Mouse (Mus musculus): ENCODE data around the gene Tkfc. TPM values are rescaled to one million over a fixed set of nuclear protein-coding genes. Genes with fewer than 3 reads are reported as not detected.

Gene Tkfc
- total and polyA plus RNA-seq, 2 experiments from 2014 or later: 12.8 to 22.7 TPM

- peak; percentile 7 for ATAC-seq
- H3K27me3 ChIP-seq (ENCODE audit: insufficient read depth, low read length): no peaks in the 10 kb centered on the region
- TF ChIP-seq CTCF (IDR thresholded peaks at IDR 0.05; ENCODE audit: low read depth): no peak
- H3K9me3 ChIP-seq (ENCODE audit: low read length): no peaks in the 10 kb centered on the region
- peak overlapping the region; percentile 54 for H3K9ac ChIP-seq
- WGBS: 3% methylated on average over 6 of the region's 6 CpGs
- DNase-seq: no peak
- peaks cover 14% of the 10 kb centered on the region for H3K4me1 ChIP-seq (ENCODE audit: insufficient read depth)
- peak overlapping the region; percentile 25 for H3K4me3 ChIP-seq (ENCODE audit: low read depth, low read length)
- peak overlapping the region; percentile 89 for H3K27ac ChIP-seq (ENCODE audit: low read depth, low read length)
- peak overlapping the region; percentile 49 for H3K4me2 ChIP-seq (ENCODE audit: low read depth)
- peaks cover 3% of the 10 kb centered on the region; the same call in 1 of the 2 replicates for H3K36me3 ChIP-seq (ENCODE audit: insufficient read depth)
Measured at GRCm38 (mm10) chr19:10602247-10602769, 3.1 kb downstream of the Tkfc start.

- ATAC-seq (no peak), DNase-seq (no peak)
- Histone ChIP-seq H3K9ac (no peak overlapping the region), H3K27ac (ENCODE audit: low read depth, low read length) (no peak overlapping the region), H3K4me2 (ENCODE audit: low read depth) (no peak overlapping the region), H3K27me3 (ENCODE audit: insufficient read depth, low read length) (no peaks in the 10 kb centered on the region), H3K4me3 (ENCODE audit: low read depth, low read length) (no peak overlapping the region), H3K36me3 (ENCODE audit: insufficient read depth) (peaks cover 21% of the 10 kb centered on the region), H3K9me3 (ENCODE audit: low read length) (no peaks in the 10 kb centered on the region), H3K4me1 (ENCODE audit: insufficient read depth) (peaks cover 3% of the 10 kb centered on the region; the same call in 1 of the 2 replicates)
- no peak for TF ChIP-seq CTCF (IDR thresholded peaks at IDR 0.05; ENCODE audit: low read depth)
- WGBS: 96% methylated on average over 2 of the region's 2 CpGs
Measured at GRCm38 (mm10) chr19:10599648-10600047, 5.8 kb downstream of the Tkfc start.

- ATAC-seq (no peak), DNase-seq (no peak)
- 33% methylated on average over 3 of the region's 3 CpGs for WGBS
- Histone ChIP-seq H3K27me3 (ENCODE audit: insufficient read depth, low read length) (no peaks in the 10 kb centered on the region), H3K9me3 (ENCODE audit: low read length) (no peaks in the 10 kb centered on the region), H3K4me1 (ENCODE audit: insufficient read depth) (no peaks in the 10 kb centered on the region), H3K27ac (ENCODE audit: low read depth, low read length) (no peak overlapping the region), H3K9ac (no peak overlapping the region), H3K4me2 (ENCODE audit: low read depth) (no peak overlapping the region), H3K4me3 (ENCODE audit: low read depth, low read length) (no peak overlapping the region), H3K36me3 (ENCODE audit: insufficient read depth) (peaks cover 34% of the 10 kb centered on the region)
- peak; percentile 31; the same call in 1 of the 2 replicates for TF ChIP-seq CTCF (IDR thresholded peaks at IDR 0.05; ENCODE audit: low read depth)
Measured at GRCm38 (mm10) chr19:10598188-10598587, 7.3 kb downstream of the Tkfc start.

- Histone ChIP-seq H3K27ac (ENCODE audit: low read depth, low read length) (no peak overlapping the region), H3K36me3 (ENCODE audit: insufficient read depth) (peaks cover 51% of the 10 kb centered on the region), H3K9me3 (ENCODE audit: low read length) (no peaks in the 10 kb centered on the region), H3K9ac (no peak overlapping the region), H3K27me3 (ENCODE audit: insufficient read depth, low read length) (no peaks in the 10 kb centered on the region), H3K4me2 (ENCODE audit: low read depth) (no peak overlapping the region), H3K4me3 (ENCODE audit: low read depth, low read length) (no peak overlapping the region), H3K4me1 (ENCODE audit: insufficient read depth) (no peaks in the 10 kb centered on the region)
- ATAC-seq (no peak), DNase-seq (no peak)
- WGBS: 96% methylated on average over 6 of the region's 6 CpGs
- no peak for TF ChIP-seq CTCF (IDR thresholded peaks at IDR 0.05; ENCODE audit: low read depth)
Measured at GRCm38 (mm10) chr19:10591659-10592377, 13.6 kb downstream of the Tkfc start.

- Histone ChIP-seq H3K9ac (no peak overlapping the region), H3K9me3 (ENCODE audit: low read length) (no peaks in the 10 kb centered on the region), H3K4me2 (ENCODE audit: low read depth) (no peak overlapping the region), H3K36me3 (ENCODE audit: insufficient read depth) (peaks cover 41% of the 10 kb centered on the region), H3K4me3 (ENCODE audit: low read depth, low read length) (no peak overlapping the region), H3K27me3 (ENCODE audit: insufficient read depth, low read length) (no peaks in the 10 kb centered on the region), H3K4me1 (ENCODE audit: insufficient read depth) (no peaks in the 10 kb centered on the region), H3K27ac (ENCODE audit: low read depth, low read length) (no peak overlapping the region)
- no peak for TF ChIP-seq CTCF (IDR thresholded peaks at IDR 0.05; ENCODE audit: low read depth)
- ATAC-seq: no peak
- WGBS: 73% methylated on average over 3 of the region's 3 CpGs
- DNase-seq: no peak
Measured at GRCm38 (mm10) chr19:10590301-10590700, 15.2 kb downstream of the Tkfc start.

GRCm38 (mm10) chr19:10589127-10589857 is 16.2 kb downstream of the Tkfc start:
- 72% methylated on average over 5 of the region's 5 CpGs for WGBS

GRCm38 (mm10) chr19:10587231-10587630 is 18.2 kb downstream of the Tkfc start:
- DNase-seq (no peak), ATAC-seq (no peak)
- Histone ChIP-seq H3K4me1 (ENCODE audit: insufficient read depth) (no peaks in the 10 kb centered on the region), H3K27ac (ENCODE audit: low read depth, low read length) (no peak overlapping the region), H3K27me3 (ENCODE audit: insufficient read depth, low read length) (no peaks in the 10 kb centered on the region), H3K4me2 (ENCODE audit: low read depth) (no peak overlapping the region), H3K9me3 (ENCODE audit: low read length) (no peaks in the 10 kb centered on the region), H3K36me3 (ENCODE audit: insufficient read depth) (peaks cover 14% of the 10 kb centered on the region; the same call in 1 of the 2 replicates), H3K9ac (no peak overlapping the region), H3K4me3 (ENCODE audit: low read depth, low read length) (no peak overlapping the region)
- TF ChIP-seq CTCF (IDR thresholded peaks at IDR 0.05; ENCODE audit: low read depth): no peak
- WGBS: 89% methylated on average over 8 of the region's 8 CpGs

More at GRCm38 (mm10) chr19:10589127-10589857, 16.2 kb downstream of the Tkfc start:
- TF ChIP-seq CTCF (IDR thresholded peaks at IDR 0.05; ENCODE audit: low read depth): no peak
- Histone ChIP-seq H3K9me3 (ENCODE audit: low read length) (no peaks in the 10 kb centered on the region), H3K27ac (ENCODE audit: low read depth, low read length) (no peak overlapping the region), H3K36me3 (ENCODE audit: insufficient read depth) (peaks cover 34% of the 10 kb centered on the region), H3K9ac (no peak overlapping the region), H3K4me3 (ENCODE audit: low read depth, low read length) (no peak overlapping the region), H3K4me1 (ENCODE audit: insufficient read depth) (no peaks in the 10 kb centered on the region), H3K27me3 (ENCODE audit: insufficient read depth, low read length) (no peaks in the 10 kb centered on the region), H3K4me2 (ENCODE audit: low read depth) (no peak overlapping the region)
- DNase-seq (no peak), ATAC-seq (no peak)

All from forebrain, postnatal 0 days (tissue).